Mouse (Mus musculus): Measurements from ENCODE around the gene Cecr2.
A peak's percentile ranks its signal among the peaks of the same experiment; 100 is the strongest.
"Not testable (repeated sequence)": the region's sequence is repeated elsewhere in the genome, so short reads cannot be mapped to it uniquely, and the experiment has no call there.

Cecr2 gene

GRCm38 (mm10) chr6:120665816-120666760 is at the start of gene Cecr2:
Gene Cecr2, plus strand, starts transcription at chr6:120666369.
- DNase-seq: peak; percentile 60

- no peak for DNase-seq
These were observed 48.6 kb upstream of the Cecr2 start for GRCm38 (mm10) chr6:120617586-120617985.

- no peak for DNase-seq
These were observed 47.4 kb upstream of the Cecr2 start for GRCm38 (mm10) chr6:120618518-120619402.

GRCm38 (mm10) chr6:120620193-120620592 is 46.0 kb upstream of the Cecr2 start:
- DNase-seq: no peak

GRCm38 (mm10) chr6:120625081-120625480 is 41.1 kb upstream of the Cecr2 start:
- DNase-seq: no peak

- no peak for DNase-seq
These were observed 39.1 kb upstream of the Cecr2 start for GRCm38 (mm10) chr6:120627096-120627495.

GRCm38 (mm10) chr6:120628963-120629362 is 37.2 kb upstream of the Cecr2 start:
- DNase-seq: no peak

- no peak for DNase-seq
These were observed 30.7 kb upstream of the Cecr2 start for GRCm38 (mm10) chr6:120635391-120636028.

GRCm38 (mm10) chr6:120639547-120639946 is 26.6 kb upstream of the Cecr2 start:
- no peak for DNase-seq

- no peak for DNase-seq
These were observed 24.2 kb upstream of the Cecr2 start for GRCm38 (mm10) chr6:120641866-120642378.

- no peak for DNase-seq
These were observed 22.4 kb upstream of the Cecr2 start for GRCm38 (mm10) chr6:120643776-120644175.

GRCm38 (mm10) chr6:120644346-120645299 is 21.5 kb upstream of the Cecr2 start:
- no peak for DNase-seq

- DNase-seq: not testable (repeated sequence)
These were observed 18.7 kb upstream of the Cecr2 start for GRCm38 (mm10) chr6:120647246-120648028.

GRCm38 (mm10) chr6:120648205-120648604 is 18.0 kb upstream of the Cecr2 start:
- no peak for DNase-seq

- DNase-seq: no peak
These were observed 13.5 kb upstream of the Cecr2 start for GRCm38 (mm10) chr6:120652666-120653065.

- DNase-seq: no peak
These were observed 10.5 kb upstream of the Cecr2 start for GRCm38 (mm10) chr6:120655702-120656101.

- DNase-seq: no peak
These were observed 7.3 kb upstream of the Cecr2 start for GRCm38 (mm10) chr6:120658848-120659247.

GRCm38 (mm10) chr6:120665415-120665815 is 754 bp upstream of the Cecr2 start:
- peak; percentile 43 for DNase-seq

GRCm38 (mm10) chr6:120666761-120667421 is 722 bp downstream of the Cecr2 start:
- peak; percentile 53 for DNase-seq

GRCm38 (mm10) chr6:120667422-120667781 is 1.2 kb downstream of the Cecr2 start:
- no peak for DNase-seq

Data from cerebellum, adult 8-10 months (tissue).